22 mouse cellular contexts compared by ENCODE assay signal in the genomic region with DNA sequence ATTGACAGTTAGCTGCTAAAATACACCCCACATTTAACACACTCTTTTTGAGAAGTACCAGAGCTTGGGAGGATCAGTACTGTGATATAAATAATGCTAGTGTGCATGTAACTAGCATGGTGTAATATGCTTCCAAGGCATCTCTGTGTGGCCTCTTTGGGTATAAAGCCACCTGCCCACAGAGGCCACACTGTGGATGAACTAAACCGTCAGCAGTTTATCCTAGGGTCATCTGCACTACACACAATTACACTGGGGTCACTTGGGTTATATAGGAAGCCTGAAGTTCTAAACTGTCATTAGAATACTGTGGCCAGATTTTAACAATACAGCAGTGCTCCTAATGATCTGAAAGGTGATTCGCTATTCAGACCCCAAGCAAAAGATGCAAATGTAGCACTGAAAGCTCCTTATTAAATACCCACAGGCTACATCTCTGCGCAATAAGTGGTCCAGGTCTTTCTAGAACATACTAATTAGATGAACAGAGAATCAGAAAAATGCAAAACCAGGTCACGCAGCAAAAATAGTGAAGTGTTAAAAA.
DNase-seq lines count a peak whose midpoint lies in the region; ATAC-seq and TF ChIP-seq lines count a peak whose summit lies in the region.
"Had no signal": no experiment of that assay in that cellular context is flagged by ENCODE, and none has a peak within 500 bp of the region (broad histone marks: within the 10 kb centered on the region; RNA-seq: fewer than 3 reads in every experiment).

No protein-coding gene starts in this region.

- H3K4me3 ChIP-seq in forebrain, embryonic 11.5 days (ENCODE audit: low read depth, low read length), result no peak overlapping the region
- H3K4me3 ChIP-seq in forebrain, embryonic 15.5 days, result no peak overlapping the region
- H3K4me3 ChIP-seq in hindbrain, embryonic 16.5 days (ENCODE audit: low read length), result no peak overlapping the region
- no peak overlapping the region for H3K4me3 ChIP-seq in midbrain, embryonic 16.5 days (ENCODE audit: low read depth, low read length)
- no peak overlapping the region for H3K4me3 ChIP-seq in layer of hippocampus, adult 2 months
- H3K4me3 ChIP-seq: embryonic facial prominence, embryonic 15.5 days; kidney, embryonic 15.5 days; limb, embryonic 15.5 days; neural tube, embryonic 12.5 days had no signal

- no peak overlapping the region for H3K4me2 ChIP-seq in forebrain, embryonic 11.5 days (ENCODE audit: low read depth, low read length, severe bottlenecking)
- no peak overlapping the region for H3K4me2 ChIP-seq in forebrain, embryonic 15.5 days (replicated peaks)
- no peak overlapping the region for H3K4me2 ChIP-seq in hindbrain, embryonic 16.5 days (ENCODE audit: low read length)
- H3K4me2 ChIP-seq in midbrain, embryonic 16.5 days (ENCODE audit: low read length), result no peak overlapping the region
- H3K4me2 ChIP-seq: embryonic facial prominence, embryonic 15.5 days; heart, embryonic 11.5 days; kidney, embryonic 15.5 days; limb, embryonic 15.5 days; lung, embryonic 14.5 days; neural tube, embryonic 12.5 days had no signal

- no peak for ATAC-seq in forebrain, embryonic 11.5 days (replicated peaks; ENCODE audit: low FRiP score)
- no peak for ATAC-seq in forebrain, embryonic 15.5 days (replicated peaks)
- ATAC-seq in hindbrain, embryonic 16.5 days, result no peak
- ATAC-seq in midbrain, embryonic 16.5 days, result no peak; the same call in 1 of the 2 replicates
- ATAC-seq: intestine, postnatal 0 days had no signal

- peak overlapping the region; percentile 25; the same call in 1 of the 2 replicates for H3K27ac ChIP-seq in forebrain, embryonic 11.5 days (ENCODE audit: low read depth, low read length)
- H3K27ac ChIP-seq in forebrain, embryonic 15.5 days (replicated peaks), result no peak overlapping the region
- 0 out of 2 replicates have a peak overlapping the region, but pooled peaks have one; percentile 59 for H3K27ac ChIP-seq in hindbrain, embryonic 16.5 days (ENCODE audit: low read depth, low read length)
- peak overlapping the region; percentile 67 for H3K27ac ChIP-seq in midbrain, embryonic 16.5 days (ENCODE audit: low read length)
- no peak overlapping the region for H3K27ac ChIP-seq in layer of hippocampus, adult 2 months
- H3K27ac ChIP-seq: embryonic facial prominence, embryonic 15.5 days; kidney, embryonic 15.5 days; limb, embryonic 15.5 days; liver, embryonic 14.5 days; neural tube, embryonic 12.5 days had no signal

- no peak overlapping the region for H3K9ac ChIP-seq in forebrain, embryonic 11.5 days (ENCODE audit: low read length)
- H3K9ac ChIP-seq in forebrain, embryonic 15.5 days (replicated peaks), result no peak overlapping the region
- no peak overlapping the region for H3K9ac ChIP-seq in hindbrain, embryonic 16.5 days (ENCODE audit: low read depth, low read length)
- H3K9ac ChIP-seq in midbrain, embryonic 16.5 days (ENCODE audit: low read depth, low read length), result no peak overlapping the region
- H3K9ac ChIP-seq: embryonic facial prominence, embryonic 15.5 days; kidney, embryonic 15.5 days; limb, embryonic 15.5 days; liver, embryonic 14.5 days; lung, embryonic 14.5 days; neural tube, embryonic 12.5 days had no signal

- 26% methylated on average over 4 of the region's 4 CpGs for WGBS in forebrain, embryonic 11.5 days
- 12% methylated on average over 4 of the region's 4 CpGs for WGBS in forebrain, embryonic 15.5 days
- 47% methylated on average over 4 of the region's 4 CpGs for WGBS in hindbrain, embryonic 16.5 days
- 24% methylated on average over 4 of the region's 4 CpGs for WGBS in midbrain, embryonic 16.5 days

- no peaks in the 10 kb centered on the region for H3K36me3 ChIP-seq in forebrain, embryonic 11.5 days (ENCODE audit: control insufficient read depth, insufficient read depth, low read length)
- no peaks in the 10 kb centered on the region for H3K36me3 ChIP-seq in forebrain, embryonic 15.5 days
- H3K36me3 ChIP-seq in hindbrain, embryonic 16.5 days (ENCODE audit: control insufficient read depth, insufficient read depth, low read length), result no peaks in the 10 kb centered on the region
- no peaks in the 10 kb centered on the region for H3K36me3 ChIP-seq in midbrain, embryonic 16.5 days (ENCODE audit: control insufficient read depth, insufficient read depth, low read length)
- H3K36me3 ChIP-seq: embryonic facial prominence, embryonic 15.5 days; kidney, embryonic 15.5 days; limb, embryonic 15.5 days; neural tube, embryonic 12.5 days had no signal

- no peaks in the 10 kb centered on the region; the same call in 1 of the 2 replicates for H3K27me3 ChIP-seq in forebrain, embryonic 11.5 days (ENCODE audit: control insufficient read depth, insufficient read depth, low read length)
- H3K27me3 ChIP-seq in forebrain, embryonic 15.5 days, result peaks cover 11% of the 10 kb centered on the region; the same call in 1 of the 2 replicates
- H3K27me3 ChIP-seq in hindbrain, embryonic 16.5 days (replicated peaks; ENCODE audit: control insufficient read depth, insufficient read depth, low read length), result no peaks in the 10 kb centered on the region
- no peaks in the 10 kb centered on the region for H3K27me3 ChIP-seq in midbrain, embryonic 16.5 days (ENCODE audit: control insufficient read depth, insufficient read depth, low read depth, low read length)
- H3K27me3 ChIP-seq: embryonic facial prominence, embryonic 15.5 days; kidney, embryonic 15.5 days; limb, embryonic 15.5 days; neural tube, embryonic 12.5 days had no signal

- no peak for TF ChIP-seq POLR2A in brain, embryonic 14.5 days (IDR thresholded peaks at IDR 0.05; ENCODE audit: borderline replicate concordance, extremely low read depth, insufficient read depth, insufficient read length, poor library complexity, severe bottlenecking)

- H3K9me3 ChIP-seq in forebrain, embryonic 11.5 days (ENCODE audit: control insufficient read depth, low read length), result no peaks in the 10 kb centered on the region
- no peaks in the 10 kb centered on the region for H3K9me3 ChIP-seq in forebrain, embryonic 15.5 days
- H3K9me3 ChIP-seq in hindbrain, embryonic 16.5 days (ENCODE audit: control insufficient read depth, low read length), result no peaks in the 10 kb centered on the region
- H3K9me3 ChIP-seq in midbrain, embryonic 16.5 days (replicated peaks; ENCODE audit: control insufficient read depth, low read length, poor library complexity, severe bottlenecking), result no peaks in the 10 kb centered on the region
- H3K9me3 ChIP-seq: embryonic facial prominence, embryonic 15.5 days; kidney, embryonic 15.5 days; limb, embryonic 15.5 days; neural tube, embryonic 12.5 days had no signal

- TF ChIP-seq CTCF in brain, embryonic 14.5 days (IDR thresholded peaks at IDR 0.05; ENCODE audit: borderline replicate concordance, extremely low read depth, insufficient read depth, insufficient read length), result no peak
- no peak for TF ChIP-seq CTCF in layer of hippocampus, adult 2 months (conservative IDR thresholded peaks at IDR 0.05)

- DNase-seq in forebrain, embryonic 11.5 days (ENCODE audit: low spot score), result no peak
- peak; percentile 64 for DNase-seq in brain, embryonic 14.5 days (ENCODE audit: low read depth)
- no peak for DNase-seq in layer of hippocampus, adult 2 months (ENCODE audit: low spot score in 2 of 2)
- DNase-seq in layer of hippocampus, adult 9-11 months, result no peak
- DNase-seq in thymus, postnatal 36 days, result no peak
- DNase-seq: adrenal gland, postnatal 10 days; cerebellum, adult 2 months; cerebellum, postnatal 25 days; heart, postnatal 10 days; kidney, postnatal 36 days; left cerebral cortex, postnatal 4 days; lung, embryonic 14.5 days had no signal

- H3K4me1 ChIP-seq in forebrain, embryonic 11.5 days (replicated peaks; ENCODE audit: control insufficient read depth, insufficient read depth, low read length), result peaks cover 12% of the 10 kb centered on the region
- peaks cover 19% of the 10 kb centered on the region for H3K4me1 ChIP-seq in forebrain, embryonic 15.5 days
- H3K4me1 ChIP-seq in hindbrain, embryonic 16.5 days (ENCODE audit: control insufficient read depth, insufficient read depth, low read depth, low read length), result peaks cover 8% of the 10 kb centered on the region; the same call in 1 of the 2 replicates
- peaks cover 27% of the 10 kb centered on the region for H3K4me1 ChIP-seq in midbrain, embryonic 16.5 days (ENCODE audit: control insufficient read depth, insufficient read depth, low read length)
- H3K4me1 ChIP-seq: embryonic facial prominence, embryonic 15.5 days; limb, embryonic 15.5 days had no signal

Comparison
In these comparisons a context has a peak if more than half of its experiments do, and no peak if none do; other contexts are left out.
1. H3K27ac ChIP-seq: peak in forebrain, embryonic 11.5 days (single experiment), hindbrain, embryonic 16.5 days (single experiment) and midbrain, embryonic 16.5 days (single experiment); none in forebrain, embryonic 15.5 days (single experiment) and layer of hippocampus, adult 2 months (single experiment).